Mouse (Mus musculus) R1 (cell line): ENCODE measurements at regions not wholly inside any gene's neighbourhood (a gene's known extent, or its start where the extent isn't known, plus 50 kb on each side); places are given as distances from the start of the nearest gene placed in this dataset.

Experiments used
- DNase-seq: peaks from one replicate; pipeline ENCODE4 v3.0.0-alpha.2; 2018; ENCODE audit warnings: low read depth, low spot score

- no peak for DNase-seq
Observed at GRCm38 (mm10) chr9:61765366-61765765, 149.0 kb downstream of the Rplp1 start.

GRCm38 (mm10) chr9:61757806-61758205 is 156.5 kb downstream of the Rplp1 start:
- no peak for DNase-seq

- no peak for DNase-seq
Observed at GRCm38 (mm10) chr9:61756801-61757342, 157.5 kb downstream of the Rplp1 start.

- no peak for DNase-seq
Observed at GRCm38 (mm10) chr9:61756224-61756800, 158.0 kb downstream of the Rplp1 start.

- DNase-seq: no peak
Observed at GRCm38 (mm10) chr9:61755311-61755710, 159.0 kb downstream of the Rplp1 start.

GRCm38 (mm10) chr9:61753795-61754194 is 160.5 kb downstream of the Rplp1 start:
- peak; percentile 24 for DNase-seq

GRCm38 (mm10) chr9:61749201-61749600 is 165.1 kb downstream of the Rplp1 start:
- no peak for DNase-seq

GRCm38 (mm10) chr9:61748416-61748815 is 165.9 kb downstream of the Rplp1 start:
- DNase-seq: no peak

GRCm38 (mm10) chr9:61746401-61746800 is 167.9 kb downstream of the Rplp1 start:
- DNase-seq: peak; percentile 64

- peak; percentile 30 for DNase-seq
Observed at GRCm38 (mm10) chr9:61745301-61745801, 169.0 kb downstream of the Rplp1 start.

GRCm38 (mm10) chr9:61733540-61733939 is 180.8 kb downstream of the Rplp1 start:
- DNase-seq: no peak

GRCm38 (mm10) chr9:61732747-61733146 is 181.6 kb downstream of the Rplp1 start:
- no peak for DNase-seq

- no peak for DNase-seq
Observed at GRCm38 (mm10) chr9:61728115-61728514, 186.2 kb downstream of the Rplp1 start.

- DNase-seq: peak; percentile 20
Observed at GRCm38 (mm10) chr9:61727651-61728050, 186.7 kb downstream of the Rplp1 start.

- DNase-seq: peak; percentile 77
Observed at GRCm38 (mm10) chr9:61724070-61724469, 190.3 kb downstream of the Rplp1 start.

GRCm38 (mm10) chr9:61723021-61723581 is 191.2 kb downstream of the Rplp1 start:
- no peak for DNase-seq

- no peak for DNase-seq
Observed at GRCm38 (mm10) chr9:61721851-61722250, 192.5 kb downstream of the Rplp1 start.

GRCm38 (mm10) chr9:61721071-61721470 is 193.3 kb downstream of the Rplp1 start:
- DNase-seq: no peak

GRCm38 (mm10) chr9:61720206-61720605 is 194.1 kb downstream of the Rplp1 start:
- DNase-seq: no peak

GRCm38 (mm10) chr9:61716751-61717150 is 197.6 kb downstream of the Rplp1 start:
- no peak for DNase-seq

- DNase-seq: no peak
Observed at GRCm38 (mm10) chr9:61714331-61715035, 199.9 kb downstream of the Rplp1 start.

- DNase-seq: no peak
Observed at GRCm38 (mm10) chr9:61713806-61714205, 200.5 kb downstream of the Rplp1 start.

GRCm38 (mm10) chr9:61711296-61711695 is 203.0 kb downstream of the Rplp1 start:
- no peak for DNase-seq
